Mouse (Mus musculus) CD4-positive helper T cell, adult 2 months (primary cell): Measurements from ENCODE around the gene 4931428F04Rik.
"Not testable (repeated sequence)": the region's sequence is repeated elsewhere in the genome, so short reads cannot be mapped to it uniquely, and the experiment has no call there.

Experiments
- DNase-seq: peaks from one replicate; pipeline ENCODE4 v3.0.0-alpha.2; 2012; ENCODE audit warnings: low read depth, missing footprints, low spot score

4931428F04Rik gene

DNA sequence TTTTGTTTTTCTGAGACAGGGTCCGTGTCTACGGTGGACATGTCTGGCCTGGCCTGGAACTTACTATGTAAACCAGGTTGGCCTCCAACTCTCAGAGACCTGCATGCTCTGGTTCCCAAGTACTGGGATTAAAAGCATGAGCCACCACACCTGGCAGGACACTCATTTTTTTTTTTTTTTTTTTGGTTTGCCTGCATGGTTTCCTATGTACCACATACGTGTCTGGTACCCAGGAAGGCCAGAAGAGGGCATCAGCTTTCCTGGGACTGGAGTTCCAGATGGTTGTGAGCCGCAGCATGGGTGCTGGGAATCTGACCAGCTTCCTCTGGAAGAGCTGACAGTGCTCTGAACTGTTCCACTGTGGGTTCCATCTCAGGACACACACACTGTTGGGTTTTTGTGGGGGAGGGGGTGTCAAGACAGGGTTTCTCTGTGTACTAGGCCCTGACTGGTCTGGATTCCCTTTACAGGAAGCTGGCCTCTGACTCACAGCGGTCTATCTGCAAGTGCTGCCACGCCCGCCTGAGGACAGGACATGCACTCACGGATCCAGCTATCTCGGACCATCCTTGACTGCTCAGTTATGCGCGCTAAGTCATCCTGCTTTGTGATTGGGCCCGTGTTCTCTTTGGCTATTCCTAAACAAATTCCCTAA lies 28.2 kb downstream of the 4931428F04Rik start:
- DNase-seq, result no peak

DNA sequence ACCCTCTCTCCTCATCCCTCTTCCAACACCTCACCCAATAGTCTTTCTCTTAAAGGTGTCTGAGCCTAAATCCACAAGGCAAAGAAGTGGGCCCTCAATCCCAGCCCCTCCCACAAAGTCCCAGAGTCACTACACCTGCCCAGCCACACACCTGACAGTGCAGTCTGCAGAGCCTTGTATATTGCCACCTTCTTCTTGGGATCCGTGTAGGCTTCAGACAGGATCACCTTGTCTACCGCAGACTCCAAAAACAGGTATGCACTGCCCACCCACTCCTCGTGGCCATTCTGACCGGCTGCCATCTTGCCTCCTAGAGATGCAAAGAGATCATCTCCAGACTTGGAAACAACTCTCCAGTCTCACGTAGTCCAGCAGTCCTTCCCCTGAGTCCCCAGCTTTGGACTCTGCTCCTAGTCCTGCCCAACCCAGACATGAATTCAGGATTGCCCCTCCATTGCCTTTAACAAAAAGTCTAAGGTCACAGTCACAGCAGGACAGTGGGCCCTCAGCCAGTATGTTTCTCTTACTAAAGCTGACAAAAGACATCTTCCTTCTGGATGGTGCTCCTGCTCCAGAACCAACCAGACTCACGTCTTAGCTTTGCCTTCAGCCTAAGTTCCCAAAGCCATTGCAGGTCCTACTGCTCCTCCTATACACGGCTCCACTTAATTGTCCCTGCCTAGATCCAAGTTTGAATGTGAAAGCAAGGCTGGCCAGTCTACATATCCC lies 29.1 kb downstream of the 4931428F04Rik start:
- DNase-seq, result no peak

DNA sequence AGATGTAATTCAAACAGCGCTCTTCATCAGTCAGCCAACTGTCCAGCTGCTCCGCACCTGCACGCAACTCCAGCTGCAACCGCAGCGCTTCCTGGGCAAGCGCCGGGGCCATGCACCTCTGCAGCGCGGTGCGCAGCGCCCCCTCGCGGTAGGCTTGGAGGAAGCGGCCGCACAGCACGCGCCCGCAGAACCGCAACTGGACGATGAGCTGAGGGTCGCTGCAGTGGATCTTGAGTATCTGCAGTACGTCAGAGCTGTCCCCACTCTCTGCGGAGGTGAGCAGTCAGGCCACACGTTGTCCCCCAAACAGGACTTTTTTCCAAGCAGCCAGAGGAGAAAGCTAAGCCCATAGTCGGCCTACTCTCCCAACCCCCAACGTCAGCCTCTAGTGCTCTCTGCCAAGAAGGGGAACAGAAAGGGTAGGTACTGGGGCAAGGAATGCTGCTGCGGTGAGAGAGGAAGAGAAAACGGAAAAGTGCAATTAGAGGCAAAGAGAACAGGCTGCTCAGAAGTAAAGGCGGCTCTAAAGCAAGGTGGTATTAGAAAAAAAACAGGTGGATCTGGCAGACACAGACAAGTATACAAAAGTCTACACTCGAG lies 29.8 kb downstream of the 4931428F04Rik start:
- DNase-seq, result peak; percentile 73

DNA sequence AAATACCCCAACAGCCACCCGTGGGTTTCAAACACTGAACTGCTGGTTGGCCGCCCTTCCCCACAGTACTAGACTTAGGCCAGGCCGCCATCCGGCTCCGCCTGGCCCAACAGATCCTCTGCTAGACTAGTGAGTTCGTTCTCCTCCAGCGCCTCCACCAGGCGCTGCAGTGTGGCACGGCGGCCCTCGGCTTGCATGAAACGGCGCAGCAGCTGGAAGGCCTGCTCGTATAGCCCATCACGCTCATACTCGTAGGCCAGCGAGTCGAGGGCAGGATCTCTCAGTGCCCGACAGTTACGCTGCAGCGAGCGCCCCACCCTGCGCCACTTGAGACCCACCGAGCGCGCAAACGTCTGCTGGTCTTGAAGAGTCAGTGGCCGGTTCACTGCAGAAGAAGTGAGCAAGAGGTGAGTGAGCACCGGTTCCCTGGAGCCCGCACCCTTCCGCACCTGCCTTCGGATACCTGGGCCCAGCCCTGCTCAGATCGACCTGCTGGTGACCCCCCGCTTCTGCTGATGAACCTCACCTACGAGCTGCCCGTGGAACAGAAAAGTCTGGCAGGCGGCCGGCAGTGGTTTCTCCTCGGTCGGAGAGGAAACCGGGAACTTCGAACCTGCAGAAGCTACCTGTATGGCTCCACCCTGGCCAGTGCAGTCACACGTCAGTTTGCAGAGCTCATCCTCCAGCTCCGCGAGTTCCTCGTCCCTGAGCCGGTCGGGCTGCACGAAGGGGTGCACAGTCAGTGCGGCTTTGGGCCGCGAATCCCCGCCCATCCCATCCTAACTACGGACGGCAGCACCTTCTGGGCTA lies 30.5 kb downstream of the 4931428F04Rik start:
- DNase-seq, result no peak

DNA sequence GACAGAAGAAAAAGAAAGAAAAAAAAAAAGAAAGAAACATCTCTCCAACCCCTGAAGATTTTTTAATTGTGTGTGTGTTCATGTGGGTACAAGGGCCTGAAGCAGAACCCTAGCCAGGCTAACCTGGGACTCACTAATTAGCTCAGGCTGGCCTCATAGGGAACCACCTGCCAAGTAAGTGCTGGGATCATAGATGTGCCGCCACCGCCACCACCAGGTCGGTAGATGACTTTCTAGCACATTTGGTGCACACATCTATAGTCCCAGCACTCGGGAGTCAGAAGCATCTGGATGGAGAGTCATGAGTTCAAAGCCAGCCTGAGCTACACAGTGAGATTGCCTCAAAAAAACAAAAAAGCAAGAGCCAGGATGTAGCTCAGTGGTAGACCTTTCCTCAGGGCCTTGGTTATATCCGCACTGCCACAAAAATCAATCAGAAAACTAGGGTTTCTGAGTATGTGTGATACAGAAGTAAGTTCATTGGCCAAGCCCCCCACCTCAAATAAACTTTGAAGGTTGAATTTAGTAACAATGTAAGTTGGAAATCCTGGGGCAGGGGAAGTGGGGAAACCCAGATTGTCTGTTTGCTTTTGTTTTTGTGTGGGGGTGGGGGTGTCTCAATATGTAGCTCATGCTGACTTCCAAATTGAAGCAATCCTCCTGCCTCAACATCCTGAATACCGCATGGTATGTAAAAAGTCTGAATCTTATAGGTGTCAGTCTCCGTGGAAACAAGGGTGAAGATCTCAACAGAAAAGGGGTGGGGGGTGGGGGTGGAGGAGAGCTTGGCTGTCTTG lies 32.1 kb downstream of the 4931428F04Rik start:
- no peak for DNase-seq

- peak; percentile 58 for DNase-seq
Measured at GRCm38 (mm10) chr8:105254966-105255350, 34.7 kb downstream of the 4931428F04Rik start, which contains the start of gene B3gnt9. Gene B3gnt9 (minus strand): TSS chr8:105255153.

DNA sequence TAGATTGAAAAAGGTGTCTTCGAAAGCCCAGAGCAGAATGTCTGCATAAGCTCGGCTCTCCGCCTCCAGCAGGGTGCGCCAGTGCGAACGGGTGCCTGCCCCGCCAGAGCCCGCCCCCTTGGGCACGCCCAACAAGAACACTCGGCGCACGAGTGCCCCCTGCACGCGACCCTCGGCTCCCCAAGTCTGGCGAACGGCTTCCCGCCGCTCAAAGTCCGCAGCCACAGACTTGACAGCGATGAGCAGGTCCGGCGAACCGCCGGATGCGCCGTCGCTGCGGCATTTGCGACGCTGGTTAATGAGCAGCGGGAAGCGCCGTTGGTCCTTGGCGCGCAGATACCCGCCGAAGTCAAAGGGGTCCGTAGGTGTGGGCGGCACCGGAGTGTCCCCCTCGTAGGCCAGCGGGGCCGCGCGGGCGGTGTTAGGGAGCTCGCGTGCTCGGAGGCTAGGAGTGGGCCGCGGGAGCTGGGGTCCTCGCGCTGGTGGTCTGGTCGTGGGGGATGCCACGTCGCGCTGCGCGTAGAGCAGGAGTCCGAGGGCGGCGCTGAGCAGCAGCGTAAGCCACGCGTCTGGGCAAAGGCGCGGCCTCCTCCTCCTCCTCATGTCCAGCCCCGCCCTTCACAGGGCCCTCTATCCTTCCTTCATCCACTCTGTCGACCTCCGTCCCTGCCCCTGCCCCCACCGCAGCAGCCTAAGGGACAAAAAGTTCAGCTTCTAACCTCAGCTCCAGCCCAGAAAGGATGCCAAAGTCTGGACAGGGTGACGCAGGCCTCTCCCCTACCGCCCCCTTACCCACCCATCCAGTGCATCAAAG lies 35.3 kb downstream of the 4931428F04Rik start:
- peak; percentile 87 for DNase-seq

GRCm38 (mm10) chr8:105253766-105254151 lies 35.9 kb downstream of the 4931428F04Rik start:
- no peak for DNase-seq

- no peak for DNase-seq
Measured at GRCm38 (mm10) chr8:105252680-105253537, 36.8 kb downstream of the 4931428F04Rik start.

- DNase-seq, result no peak
Measured at GRCm38 (mm10) chr8:105251954-105252353, 37.7 kb downstream of the 4931428F04Rik start.

GRCm38 (mm10) chr8:105241016-105241415 lies 48.6 kb downstream of the 4931428F04Rik start:
- no peak for DNase-seq

- no peak for DNase-seq
Measured at GRCm38 (mm10) chr8:105237442-105238142, 52.1 kb downstream of the 4931428F04Rik start.

- DNase-seq, result no peak
Measured at GRCm38 (mm10) chr8:105235206-105235605, 54.5 kb downstream of the 4931428F04Rik start.

DNA sequence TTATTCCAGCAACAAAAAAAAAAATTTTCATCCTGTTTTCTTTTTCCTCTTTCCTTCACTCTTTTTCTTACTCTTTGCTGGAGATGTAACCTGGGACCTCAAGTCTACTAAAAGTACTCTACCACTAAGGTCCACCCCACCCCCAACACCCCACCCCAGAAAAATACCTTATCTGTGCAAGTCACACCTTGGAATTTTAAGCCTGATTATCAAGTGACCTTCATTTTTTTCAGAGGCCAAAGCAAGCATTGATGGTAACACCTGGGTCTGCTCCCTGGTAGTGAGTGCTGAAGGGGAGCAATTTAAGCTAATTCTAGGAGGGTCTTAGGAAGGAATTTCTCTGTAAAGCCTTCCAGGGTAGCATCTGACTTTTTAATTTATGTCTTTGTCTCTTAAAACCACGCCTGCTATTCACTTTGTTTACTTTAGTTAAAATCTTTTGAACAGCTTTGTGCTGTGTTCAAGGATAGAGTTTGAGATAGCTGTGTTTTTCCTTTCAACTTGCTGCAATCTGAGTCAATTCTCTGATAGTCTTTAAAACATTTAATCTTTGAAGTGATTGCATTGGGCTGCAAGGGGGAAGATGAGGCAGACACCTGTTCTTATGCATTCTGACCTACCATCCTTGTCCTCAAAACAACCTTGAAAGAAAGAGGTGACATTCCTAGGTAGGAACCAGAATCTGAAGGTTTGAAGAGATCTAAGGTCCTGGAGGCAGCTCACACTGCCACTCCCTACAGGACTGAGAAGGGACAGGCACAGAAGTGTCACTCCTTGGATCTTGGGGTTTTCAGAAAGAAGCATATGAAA lies 56.3 kb downstream of the 4931428F04Rik start:
- DNase-seq, result no peak

DNA sequence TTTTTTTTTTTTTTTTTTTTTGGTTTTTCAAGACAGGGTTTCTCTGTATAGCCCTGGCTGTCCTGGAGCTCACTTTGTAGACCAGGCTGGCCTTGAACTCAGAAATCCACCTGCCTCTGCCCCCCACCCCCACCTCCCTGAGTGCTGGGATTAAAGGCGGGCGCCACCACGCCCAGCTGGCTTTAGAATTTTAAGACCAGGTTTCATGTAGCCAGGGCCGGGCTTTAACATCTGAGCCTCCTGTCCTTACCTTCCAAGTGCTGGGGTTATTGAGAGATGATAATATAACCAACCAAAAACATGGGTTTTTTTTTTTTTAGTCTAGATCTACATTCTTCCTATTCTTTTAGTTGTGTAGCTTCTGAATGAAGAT lies 57.4 kb downstream of the 4931428F04Rik start:
- DNase-seq, result not testable (repeated sequence)

GRCm38 (mm10) chr8:105231503-105232320 lies 58.0 kb downstream of the 4931428F04Rik start:
- no peak for DNase-seq
